Mouse (Mus musculus): Measurements from ENCODE around the gene Crtc3. TPM values are rescaled to one million over a fixed set of nuclear protein-coding genes. Genes with fewer than 3 reads are reported as not detected.

The Crtc3 gene
- polyA plus RNA-seq, 2 experiments: 18.6 to 26.4 TPM

- ATAC-seq (ENCODE audit: low FRiP score, low read depth) (no peak), DNase-seq (ENCODE audit: low spot score) (no peak)
- TF ChIP-seq POLR2A (IDR thresholded peaks at IDR 0.05; ENCODE audit: borderline replicate concordance, extremely low read depth, insufficient read depth, insufficient read length): no peak
- Histone ChIP-seq H3K4me3 (replicated peaks; ENCODE audit: low read length) (no peak overlapping the region), H3K9ac (ENCODE audit: low read depth, low read length, severe bottlenecking) (no peak overlapping the region), H3K4me2 (replicated peaks; ENCODE audit: low read depth, low read length, severe bottlenecking) (no peak overlapping the region), H3K36me3 (ENCODE audit: control insufficient read depth, insufficient read depth, low read length) (no peaks in the 10 kb centered on the region), H3K4me1 (ENCODE audit: control insufficient read depth, insufficient read depth, low read length) (peaks cover 4% of the 10 kb centered on the region; the same call in 1 of the 2 replicates), H3K27ac (replicated peaks; ENCODE audit: low read depth, low read length) (no peak overlapping the region), H3K27me3 (ENCODE audit: control insufficient read depth, insufficient read depth, low read length) (no peaks in the 10 kb centered on the region), H3K9me3 (ENCODE audit: control insufficient read depth, low read length) (no peaks in the 10 kb centered on the region)
- WGBS: 64% methylated on average over 5 of the region's 5 CpGs
Observed at GRCm38 (mm10) chr7:80561931-80562330, 126.7 kb downstream of the Crtc3 start.

- H3K27me3 ChIP-seq (ENCODE audit: control insufficient read depth, insufficient read depth, low read length): no peaks in the 10 kb centered on the region
- no peak for TF ChIP-seq POLR2A (IDR thresholded peaks at IDR 0.05; ENCODE audit: borderline replicate concordance, extremely low read depth, insufficient read depth, insufficient read length)
- ATAC-seq (ENCODE audit: low FRiP score, low read depth): no peak
- H3K9me3 ChIP-seq (ENCODE audit: control insufficient read depth, low read length): no peaks in the 10 kb centered on the region
- WGBS: 32% methylated on average over 9 of the region's 9 CpGs
- H3K4me3 ChIP-seq (replicated peaks; ENCODE audit: low read length): no peak overlapping the region
- no peak overlapping the region for H3K27ac ChIP-seq (replicated peaks; ENCODE audit: low read depth, low read length)
- H3K9ac ChIP-seq (ENCODE audit: low read depth, low read length, severe bottlenecking): no peak overlapping the region
- H3K36me3 ChIP-seq (ENCODE audit: control insufficient read depth, insufficient read depth, low read length): no peaks in the 10 kb centered on the region
- no peak overlapping the region for H3K4me2 ChIP-seq (replicated peaks; ENCODE audit: low read depth, low read length, severe bottlenecking)
- no peak for DNase-seq (ENCODE audit: low spot score)
- H3K4me1 ChIP-seq (ENCODE audit: control insufficient read depth, insufficient read depth, low read length): peaks cover 4% of the 10 kb centered on the region; the same call in 1 of the 2 replicates
Observed at GRCm38 (mm10) chr7:80561271-80561670, 127.4 kb downstream of the Crtc3 start.

- peaks cover 13% of the 10 kb centered on the region; the same call in 1 of the 2 replicates for H3K4me1 ChIP-seq (ENCODE audit: control insufficient read depth, insufficient read depth, low read length)
- ATAC-seq (ENCODE audit: low FRiP score, low read depth) (no peak), DNase-seq (ENCODE audit: low spot score) (no peak)
- H3K36me3 ChIP-seq (ENCODE audit: control insufficient read depth, insufficient read depth, low read length): no peaks in the 10 kb centered on the region
- H3K4me3 ChIP-seq (replicated peaks; ENCODE audit: low read length): no peak overlapping the region
- H3K27me3 ChIP-seq (ENCODE audit: control insufficient read depth, insufficient read depth, low read length): no peaks in the 10 kb centered on the region
- no peak overlapping the region for H3K4me2 ChIP-seq (replicated peaks; ENCODE audit: low read depth, low read length, severe bottlenecking)
- H3K9me3 ChIP-seq (ENCODE audit: control insufficient read depth, low read length): no peaks in the 10 kb centered on the region
- H3K9ac ChIP-seq (ENCODE audit: low read depth, low read length, severe bottlenecking): no peak overlapping the region
- no peak for TF ChIP-seq POLR2A (IDR thresholded peaks at IDR 0.05; ENCODE audit: borderline replicate concordance, extremely low read depth, insufficient read depth, insufficient read length)
- 48% methylated on average over 5 of the region's 5 CpGs for WGBS
- H3K27ac ChIP-seq (replicated peaks; ENCODE audit: low read depth, low read length): no peak overlapping the region
Observed at GRCm38 (mm10) chr7:80558572-80558971, 130.1 kb downstream of the Crtc3 start.

GRCm38 (mm10) chr7:80558101-80558500 is 130.6 kb downstream of the Crtc3 start:
- no peak for DNase-seq (ENCODE audit: low spot score)
- H3K9ac ChIP-seq (ENCODE audit: low read depth, low read length, severe bottlenecking): no peak overlapping the region
- 53% methylated on average over 8 of the region's 8 CpGs for WGBS
- H3K27ac ChIP-seq (replicated peaks; ENCODE audit: low read depth, low read length): no peak overlapping the region
- no peaks in the 10 kb centered on the region for H3K36me3 ChIP-seq (ENCODE audit: control insufficient read depth, insufficient read depth, low read length)
- TF ChIP-seq POLR2A (IDR thresholded peaks at IDR 0.05; ENCODE audit: borderline replicate concordance, extremely low read depth, insufficient read depth, insufficient read length): no peak
- no peak overlapping the region for H3K4me3 ChIP-seq (replicated peaks; ENCODE audit: low read length)
- peaks cover 13% of the 10 kb centered on the region; the same call in 1 of the 2 replicates for H3K4me1 ChIP-seq (ENCODE audit: control insufficient read depth, insufficient read depth, low read length)
- ATAC-seq (ENCODE audit: low FRiP score, low read depth): no peak
- H3K4me2 ChIP-seq (replicated peaks; ENCODE audit: low read depth, low read length, severe bottlenecking): no peak overlapping the region
- H3K27me3 ChIP-seq (ENCODE audit: control insufficient read depth, insufficient read depth, low read length): no peaks in the 10 kb centered on the region
- H3K9me3 ChIP-seq (ENCODE audit: control insufficient read depth, low read length): no peaks in the 10 kb centered on the region

GRCm38 (mm10) chr7:80557161-80557560 is 131.5 kb downstream of the Crtc3 start:
- ATAC-seq (ENCODE audit: low FRiP score, low read depth) (no peak), DNase-seq (ENCODE audit: low spot score) (no peak)
- Histone ChIP-seq H3K9ac (ENCODE audit: low read depth, low read length, severe bottlenecking) (no peak overlapping the region), H3K4me2 (replicated peaks; ENCODE audit: low read depth, low read length, severe bottlenecking) (no peak overlapping the region), H3K36me3 (ENCODE audit: control insufficient read depth, insufficient read depth, low read length) (no peaks in the 10 kb centered on the region), H3K9me3 (ENCODE audit: control insufficient read depth, low read length) (no peaks in the 10 kb centered on the region), H3K4me1 (ENCODE audit: control insufficient read depth, insufficient read depth, low read length) (peaks cover 13% of the 10 kb centered on the region; the same call in 1 of the 2 replicates), H3K27ac (replicated peaks; ENCODE audit: low read depth, low read length) (no peak overlapping the region), H3K27me3 (ENCODE audit: control insufficient read depth, insufficient read depth, low read length) (no peaks in the 10 kb centered on the region), H3K4me3 (replicated peaks; ENCODE audit: low read length) (no peak overlapping the region)
- no peak for TF ChIP-seq POLR2A (IDR thresholded peaks at IDR 0.05; ENCODE audit: borderline replicate concordance, extremely low read depth, insufficient read depth, insufficient read length)
- 65% methylated on average over 4 of the region's 4 CpGs for WGBS

GRCm38 (mm10) chr7:80556166-80556565 is 132.5 kb downstream of the Crtc3 start:
- Histone ChIP-seq H3K4me1 (ENCODE audit: control insufficient read depth, insufficient read depth, low read length) (peaks cover 9% of the 10 kb centered on the region; the same call in 1 of the 2 replicates), H3K27ac (replicated peaks; ENCODE audit: low read depth, low read length) (no peak overlapping the region), H3K9ac (ENCODE audit: low read depth, low read length, severe bottlenecking) (no peak overlapping the region), H3K27me3 (ENCODE audit: control insufficient read depth, insufficient read depth, low read length) (no peaks in the 10 kb centered on the region), H3K4me3 (replicated peaks; ENCODE audit: low read length) (no peak overlapping the region), H3K9me3 (ENCODE audit: control insufficient read depth, low read length) (no peaks in the 10 kb centered on the region), H3K4me2 (replicated peaks; ENCODE audit: low read depth, low read length, severe bottlenecking) (no peak overlapping the region), H3K36me3 (ENCODE audit: control insufficient read depth, insufficient read depth, low read length) (no peaks in the 10 kb centered on the region)
- ATAC-seq (ENCODE audit: low FRiP score, low read depth): no peak
- 84% methylated on average over 3 of the region's 3 CpGs for WGBS
- no peak for TF ChIP-seq POLR2A (IDR thresholded peaks at IDR 0.05; ENCODE audit: borderline replicate concordance, extremely low read depth, insufficient read depth, insufficient read length)
- no peak for DNase-seq (ENCODE audit: low spot score)

All from limb, embryonic 14.5 days (tissue).